Mouse (Mus musculus): Measurements from ENCODE around the gene Plcl1.

DNA sequence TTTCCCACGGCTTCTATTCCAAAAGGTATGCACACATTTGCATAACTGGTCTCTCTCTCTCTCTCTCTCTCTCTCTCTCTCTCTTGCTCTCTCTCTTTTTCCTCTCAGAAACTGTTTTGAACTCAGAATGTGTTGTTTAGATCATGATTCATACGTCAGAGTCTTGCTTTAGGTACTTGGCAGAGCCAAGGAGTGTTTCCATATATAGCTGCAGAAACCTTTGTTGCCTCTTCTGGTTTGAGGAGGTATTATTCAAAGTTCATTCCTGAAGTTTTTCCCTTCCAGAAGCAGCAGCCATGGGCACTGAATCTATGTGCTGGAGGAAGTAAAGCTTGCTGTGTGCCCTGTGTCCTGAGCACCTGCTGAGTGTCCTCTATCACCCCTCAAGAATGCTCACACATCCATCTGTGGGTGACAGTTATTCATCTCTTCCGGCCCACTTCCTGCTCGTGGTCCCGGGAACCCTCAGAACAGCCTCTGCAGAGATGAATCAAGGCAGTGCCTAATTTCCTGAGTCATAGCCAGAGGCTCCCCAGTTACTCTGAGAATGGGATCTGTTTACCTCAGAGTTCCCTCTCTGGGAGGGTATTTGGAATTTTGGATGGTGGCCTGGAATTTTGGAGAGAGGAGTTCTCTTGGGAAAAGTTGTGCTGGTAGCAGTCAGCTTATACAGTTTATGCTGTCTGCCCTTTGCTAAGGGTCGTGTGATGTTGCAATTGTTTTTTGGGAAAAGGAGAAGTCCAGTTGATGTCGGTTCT lies 123.0 kb downstream of the Plcl1 start:
- TF ChIP-seq USF2 (conservative IDR thresholded peaks at IDR 0.05; ENCODE audit: low read depth, low read length) (no peak), USF1 (IDR thresholded peaks at IDR 0.05; ENCODE audit: low read depth, low read length) (no peak), POLR2AphosphoS2 (IDR thresholded peaks at IDR 0.05; ENCODE audit: low read depth, low read length) (no peak), CTCF (conservative IDR thresholded peaks at IDR 0.05 in 1 of 2, IDR thresholded peaks at IDR 0.05 in 1 of 2; ENCODE audit: low read depth in 2 of 2, low read length in 2 of 2) (no peak), E2F4 (IDR thresholded peaks at IDR 0.05; ENCODE audit: insufficient replicate concordance, low read depth, low read length) (no peak), SIN3A (IDR thresholded peaks at IDR 0.05; ENCODE audit: low read length) (no peak), TCF12 (IDR thresholded peaks at IDR 0.05; ENCODE audit: low read depth, low read length) (no peak), POLR2A (IDR thresholded peaks at IDR 0.05; ENCODE audit: low read depth, low read length) (no peak), RCOR1 (conservative IDR thresholded peaks at IDR 0.05; ENCODE audit: low read depth, low read length) (no peak), MEF2A (IDR thresholded peaks at IDR 0.05; ENCODE audit: borderline replicate concordance, low read depth, low read length) (no peak), ZMIZ1 (IDR thresholded peaks at IDR 0.05; ENCODE audit: low read depth, low read length) (no peak), UBTF (IDR thresholded peaks at IDR 0.05; ENCODE audit: low read depth, low read length) (no peak), EP300 (IDR thresholded peaks at IDR 0.05; ENCODE audit: low read length) (no peak)

Measured in CH12.LX (cell line).